Mouse (Mus musculus) olfactory bulb, adult 2 months (tissue): ENCODE data around the gene Stc2. TPM values are rescaled to one million over a fixed set of nuclear protein-coding genes. Genes with fewer than 3 reads are reported as not detected.

Source experiments
- H3K27ac ChIP-seq: fragments of 200-500 bp; 2 replicates; pipeline ENCODE4 v1.5.1; 2012; ENCODE audit warnings: low read depth, low read length; ENCODE audit not compliant: insufficient read depth
- H3K4me1 ChIP-seq: fragments of 200-500 bp; 2 replicates; pipeline ENCODE4 v1.6.1; 2012; ENCODE audit warnings: low read length; ENCODE audit not compliant: control insufficient read depth, insufficient read depth
- H3K4me3 ChIP-seq: fragments of 200-500 bp; 2 replicates; pipeline ENCODE4 v1.5.1; 2012; ENCODE audit warnings: mild to moderate bottlenecking, low read depth, low read length, moderate library complexity; ENCODE audit not compliant: insufficient read depth
- CTCF ChIP-seq: fragments of 200-500 bp; IDR thresholded peaks from 2 replicates; pipeline ENCODE4 v1.5.1; 2012; ENCODE audit warnings: low read depth, mild to moderate bottlenecking, low read length, moderate library complexity; ENCODE audit not compliant: insufficient read depth
- POLR2A ChIP-seq: fragments of 200-500 bp; IDR thresholded peaks from 2 replicates; pipeline ENCODE4 v1.6.1; 2012; ENCODE audit warnings: mild to moderate bottlenecking, low read depth, low read length, moderate library complexity; ENCODE audit not compliant: insufficient read depth
- WGBS: fragments of 180-500 bp; shearing (Covaris S2); methylation state at CpG from one replicate; pipeline ENCODE4 v1.1.7; 2018; 5-methylcytosine and 5-hydroxymethylcytosine counted together
- polyA plus RNA-seq: library from polyadenylated mRNA; stranded (reverse); fragments of >200 nt; gene quantifications from 2 replicates; pipeline ENCODE4 v1.2.4, GENCODE M21; 2012; ENCODE audit warnings: low replicate concordance; ENCODE audit not compliant: missing spikeins, insufficient read depth, insufficient read length

Stc2 gene
- polyA plus RNA-seq, 1 experiment: not detected

- WGBS: under 1% methylated on average over 50 of the region's 50 CpGs
- Histone ChIP-seq H3K27ac (no peak overlapping the region), H3K4me3 (peak overlapping the region; percentile 58), H3K4me1 (peaks cover 30% of the 10 kb centered on the region)
- TF ChIP-seq CTCF (no peak), POLR2A (no peak)
These were observed 768 bp downstream of the Stc2 start for GRCm38 (mm10) chr11:31368965-31369647.

- Histone ChIP-seq H3K4me3 (peak overlapping the region; percentile 58), H3K27ac (no peak overlapping the region), H3K4me1 (peaks cover 30% of the 10 kb centered on the region)
- TF ChIP-seq POLR2A: no peak
- TF ChIP-seq CTCF: no peak
- WGBS: 7% methylated on average over 36 of the region's 36 CpGs
These were observed 1.5 kb downstream of the Stc2 start for GRCm38 (mm10) chr11:31368252-31368964.

GRCm38 (mm10) chr11:31366827-31367226, 3.0 kb downstream of the Stc2 start:
- peaks cover 27% of the 10 kb centered on the region for H3K4me1 ChIP-seq
- TF ChIP-seq POLR2A (no peak), CTCF (no peak)
- WGBS: 95% methylated on average over 4 of the region's 4 CpGs

GRCm38 (mm10) chr11:31366421-31366820, 3.5 kb downstream of the Stc2 start:
- TF ChIP-seq CTCF (no peak), POLR2A (no peak)
- Histone ChIP-seq H3K4me1 (peaks cover 24% of the 10 kb centered on the region), H3K27ac (no peak overlapping the region), H3K4me3 (no peak overlapping the region)
- WGBS: 88% methylated on average over 2 of the region's 2 CpGs

More at GRCm38 (mm10) chr11:31366827-31367226, 3.0 kb downstream of the Stc2 start:
- Histone ChIP-seq H3K4me3 (no peak overlapping the region), H3K27ac (no peak overlapping the region)

GRCm38 (mm10) chr11:31365981-31366380, 3.9 kb downstream of the Stc2 start:
- Histone ChIP-seq H3K4me1 (peaks cover 20% of the 10 kb centered on the region), H3K27ac (no peak overlapping the region), H3K4me3 (no peak overlapping the region)
- 88% methylated on average over 2 of the region's 2 CpGs for whole genome bisulfite sequencing
- TF ChIP-seq POLR2A (no peak), CTCF (no peak)

- 90% methylated on average over 8 of the region's 8 CpGs for WGBS
- no peak overlapping the region for H3K27ac ChIP-seq
- no peak overlapping the region for H3K4me3 ChIP-seq
- peaks cover 14% of the 10 kb centered on the region for H3K4me1 ChIP-seq
- TF ChIP-seq POLR2A (no peak), CTCF (no peak)
These were observed 4.6 kb downstream of the Stc2 start for GRCm38 (mm10) chr11:31365280-31365679.

- H3K4me3 ChIP-seq: no peak overlapping the region
- 87% methylated on average over 1 of the region's 1 CpGs for WGBS
- no peaks in the 10 kb centered on the region for H3K4me1 ChIP-seq
- no peak overlapping the region for H3K27ac ChIP-seq
- no peak for TF ChIP-seq CTCF
- no peak for TF ChIP-seq POLR2A
These were observed 7.0 kb downstream of the Stc2 start for GRCm38 (mm10) chr11:31362856-31363255.

GRCm38 (mm10) chr11:31362330-31362729, 7.5 kb downstream of the Stc2 start:
- H3K27ac ChIP-seq: no peak overlapping the region
- TF ChIP-seq CTCF (no peak), POLR2A (no peak)
- WGBS: 71% methylated on average over 3 of the region's 3 CpGs
- no peak overlapping the region for H3K4me3 ChIP-seq
- H3K4me1 ChIP-seq: no peaks in the 10 kb centered on the region

GRCm38 (mm10) chr11:31361047-31361446, 8.8 kb downstream of the Stc2 start:
- H3K27ac ChIP-seq: no peak overlapping the region
- no peak overlapping the region for H3K4me3 ChIP-seq
- H3K4me1 ChIP-seq: no peaks in the 10 kb centered on the region
- 98% methylated on average over 4 of the region's 4 CpGs for WGBS
- TF ChIP-seq POLR2A (no peak), CTCF (no peak)

GRCm38 (mm10) chr11:31359283-31359902, 10.5 kb downstream of the Stc2 start:
- no peak overlapping the region for H3K27ac ChIP-seq
- no peak overlapping the region for H3K4me3 ChIP-seq
- WGBS: 83% methylated on average over 6 of the region's 6 CpGs
- H3K4me1 ChIP-seq: no peaks in the 10 kb centered on the region
- no peak for TF ChIP-seq POLR2A
- no peak for TF ChIP-seq CTCF
